Mouse (Mus musculus) midbrain, embryonic 12.5 days (tissue): ENCODE measurements around the gene Mrpl54. TPM values are rescaled to one million over a fixed set of nuclear protein-coding genes. Genes with fewer than 3 reads are reported as not detected.

Experiments used
- ATAC-seq: fragments of 200-750 bp; cut with Nextera tagmentation; 2 replicates; pipeline ENCODE4 v1.8.0; 2017; ENCODE audit warnings: low read depth, moderate TSS enrichment, moderate library complexity; ENCODE audit not compliant: low FRiP score
- H3K27ac ChIP-seq: fragments of 300-500 bp; sonication (generic); replicated peaks from 2 replicates; pipeline ENCODE4 v1.5.1; 2016; ENCODE audit warnings: mild to moderate bottlenecking
- H3K27me3 ChIP-seq: fragments of 300-500 bp; sonication (generic); 2 replicates; pipeline ENCODE4 v1.6.1; 2016; ENCODE audit warnings: mild to moderate bottlenecking
- H3K36me3 ChIP-seq: fragments of 300-500 bp; sonication (generic); 2 replicates; pipeline ENCODE4 v1.6.1; 2016
- H3K4me1 ChIP-seq: fragments of 300-500 bp; sonication (generic); 2 replicates; pipeline ENCODE4 v1.6.1; 2016
- H3K4me2 ChIP-seq: fragments of 300-500 bp; sonication (generic); replicated peaks from 2 replicates; pipeline ENCODE4 v1.6.1; 2016; ENCODE audit warnings: mild to moderate bottlenecking, moderate library complexity
- H3K4me3 ChIP-seq: fragments of 300-500 bp; sonication (generic); 2 replicates; pipeline ENCODE4 v1.5.1; 2016; ENCODE audit warnings: mild to moderate bottlenecking
- H3K9ac ChIP-seq: fragments of 300-500 bp; sonication (generic); replicated peaks from 2 replicates; pipeline ENCODE4 v1.6.1; 2016; ENCODE audit warnings: mild to moderate bottlenecking, moderate library complexity
- H3K9me3 ChIP-seq: fragments of 300-500 bp; sonication (generic); 2 replicates; pipeline ENCODE4 v1.6.1; 2016; ENCODE audit warnings: mild to moderate bottlenecking
- WGBS: fragments of 180-500 bp; shearing (Covaris S2); methylation state at CpG from one replicate; pipeline ENCODE4 v1.1.7; 2016; 5-methylcytosine and 5-hydroxymethylcytosine counted together
- polyA plus RNA-seq: library from polyadenylated mRNA; unstranded; fragments of >200 nt; fragmentation: Nextera tagmentation; extraction: Ambion mirVana; gene quantifications from 2 replicates; pipeline ENCODE4 v1.2.1, GENCODE M21; 2016

Mrpl54 gene
- polyA plus RNA-seq, 1 experiment from 2014 or later, result 168 TPM

GRCm38 (mm10) chr10:81252424-81253419, 14.0 kb downstream of the Mrpl54 start, which contains the start of gene Matk:
Gene Matk, plus strand, starts transcription at chr10:81252935.
- Histone ChIP-seq H3K4me2 (peak within 1 kb of the TSS; percentile 43), H3K9ac (peak within 1 kb of the TSS; percentile 28), H3K9me3 (no peaks in the 10 kb centered on the region), H3K4me1 (peaks cover 22% of the 10 kb centered on the region), H3K27ac (no peak within 1 kb of the TSS), H3K4me3 (peak within 1 kb of the TSS; percentile 19), H3K36me3 (0 out of 2 replicates have a peak, but pooled peaks cover 4% of the 10 kb centered on the region), H3K27me3 (peaks cover 86% of the 10 kb centered on the region)
- WGBS, result 8% methylated on average over 44 of the region's 44 CpGs
- peak; percentile 51 for ATAC-seq

- Histone ChIP-seq H3K9me3 (no peaks in the 10 kb centered on the region), H3K9ac (no peak overlapping the region), H3K36me3 (0 out of 2 replicates have a peak, but pooled peaks cover 4% of the 10 kb centered on the region), H3K4me1 (peaks cover 19% of the 10 kb centered on the region), H3K4me2 (no peak overlapping the region), H3K27me3 (peaks cover 63% of the 10 kb centered on the region), H3K27ac (no peak overlapping the region), H3K4me3 (no peak overlapping the region)
- no peak for ATAC-seq
- 85% methylated on average over 8 of the region's 8 CpGs for WGBS
Measured at GRCm38 (mm10) chr10:81249442-81249841, 17.3 kb downstream of the Mrpl54 start.

- H3K27me3 ChIP-seq, result peaks cover 61% of the 10 kb centered on the region
- ATAC-seq, result no peak
- H3K27ac ChIP-seq, result no peak overlapping the region
- no peak overlapping the region for H3K9ac ChIP-seq
- H3K4me1 ChIP-seq, result peaks cover 13% of the 10 kb centered on the region
- H3K36me3 ChIP-seq, result 0 out of 2 replicates have a peak, but pooled peaks cover 4% of the 10 kb centered on the region
- no peaks in the 10 kb centered on the region for H3K9me3 ChIP-seq
- no peak overlapping the region for H3K4me2 ChIP-seq
- 92% methylated on average over 2 of the region's 2 CpGs for WGBS
- no peak overlapping the region for H3K4me3 ChIP-seq
Measured at GRCm38 (mm10) chr10:81247804-81248203, 18.9 kb downstream of the Mrpl54 start.

- H3K9me3 ChIP-seq, result no peaks in the 10 kb centered on the region
- H3K27me3 ChIP-seq, result peaks cover 54% of the 10 kb centered on the region
- H3K9ac ChIP-seq, result no peak overlapping the region
- ATAC-seq, result no peak
- no peak overlapping the region for H3K4me3 ChIP-seq
- no peak overlapping the region for H3K4me2 ChIP-seq
- WGBS, result 78% methylated on average over 6 of the region's 6 CpGs
- peaks cover 5% of the 10 kb centered on the region for H3K4me1 ChIP-seq
- no peak overlapping the region for H3K27ac ChIP-seq
- 0 out of 2 replicates have a peak, but pooled peaks cover 4% of the 10 kb centered on the region for H3K36me3 ChIP-seq
Measured at GRCm38 (mm10) chr10:81245166-81245565, 21.6 kb downstream of the Mrpl54 start.

- 0 out of 2 replicates have a peak, but pooled peaks cover 4% of the 10 kb centered on the region for H3K36me3 ChIP-seq
- H3K9ac ChIP-seq, result no peak overlapping the region
- H3K9me3 ChIP-seq, result no peaks in the 10 kb centered on the region
- no peak overlapping the region for H3K4me2 ChIP-seq
- no peak overlapping the region for H3K4me3 ChIP-seq
- no peak overlapping the region for H3K27ac ChIP-seq
- peak; percentile 61 for ATAC-seq
- H3K4me1 ChIP-seq, result peaks cover 11% of the 10 kb centered on the region
- WGBS, result 9% methylated on average over 17 of the region's 17 CpGs
- peaks cover 60% of the 10 kb centered on the region for H3K27me3 ChIP-seq
Measured at GRCm38 (mm10) chr10:81244595-81244994, 22.1 kb downstream of the Mrpl54 start.

GRCm38 (mm10) chr10:81244146-81244545, 22.6 kb downstream of the Mrpl54 start:
- no peak overlapping the region for H3K4me3 ChIP-seq
- H3K4me1 ChIP-seq, result peaks cover 12% of the 10 kb centered on the region
- H3K9ac ChIP-seq, result no peak overlapping the region
- H3K27me3 ChIP-seq, result peaks cover 62% of the 10 kb centered on the region
- 79% methylated on average over 4 of the region's 4 CpGs for WGBS
- H3K27ac ChIP-seq, result no peak overlapping the region
- 0 out of 2 replicates have a peak, but pooled peaks cover 4% of the 10 kb centered on the region for H3K36me3 ChIP-seq
- H3K9me3 ChIP-seq, result no peaks in the 10 kb centered on the region
- peak; percentile 1; the same call in 1 of the 2 replicates for ATAC-seq
- H3K4me2 ChIP-seq, result no peak overlapping the region

- H3K4me2 ChIP-seq, result no peak overlapping the region
- no peak for ATAC-seq
- WGBS, result 92% methylated on average over 16 of the region's 16 CpGs
- H3K27me3 ChIP-seq, result peaks cover 55% of the 10 kb centered on the region
- no peak overlapping the region for H3K27ac ChIP-seq
- no peak overlapping the region for H3K9ac ChIP-seq
- no peak overlapping the region for H3K4me3 ChIP-seq
- H3K36me3 ChIP-seq, result no peaks in the 10 kb centered on the region
- no peaks in the 10 kb centered on the region for H3K9me3 ChIP-seq
- peaks cover 12% of the 10 kb centered on the region for H3K4me1 ChIP-seq
Measured at GRCm38 (mm10) chr10:81242021-81242420, 24.7 kb downstream of the Mrpl54 start.

- Histone ChIP-seq H3K9me3 (no peaks in the 10 kb centered on the region), H3K4me1 (peaks cover 12% of the 10 kb centered on the region), H3K36me3 (no peaks in the 10 kb centered on the region), H3K27ac (no peak overlapping the region), H3K4me2 (no peak overlapping the region), H3K9ac (no peak overlapping the region), H3K27me3 (peaks cover 56% of the 10 kb centered on the region), H3K4me3 (no peak overlapping the region)
- ATAC-seq, result no peak
- 25% methylated on average over 13 of the region's 13 CpGs for WGBS
Measured at GRCm38 (mm10) chr10:81240876-81241275, 25.9 kb downstream of the Mrpl54 start.

GRCm38 (mm10) chr10:81238618-81239017, 28.1 kb downstream of the Mrpl54 start:
- no peak for ATAC-seq
- no peak overlapping the region for H3K4me2 ChIP-seq
- peaks cover 11% of the 10 kb centered on the region for H3K4me1 ChIP-seq
- peaks cover 50% of the 10 kb centered on the region for H3K27me3 ChIP-seq
- no peaks in the 10 kb centered on the region for H3K9me3 ChIP-seq
- no peak overlapping the region for H3K4me3 ChIP-seq
- no peaks in the 10 kb centered on the region for H3K36me3 ChIP-seq
- 83% methylated on average over 2 of the region's 2 CpGs for WGBS
- H3K9ac ChIP-seq, result no peak overlapping the region
- H3K27ac ChIP-seq, result no peak overlapping the region

- H3K27me3 ChIP-seq, result peaks cover 42% of the 10 kb centered on the region
- no peaks in the 10 kb centered on the region for H3K9me3 ChIP-seq
- H3K4me3 ChIP-seq, result no peak overlapping the region
- ATAC-seq, result no peak
- no peak overlapping the region for H3K4me2 ChIP-seq
- H3K36me3 ChIP-seq, result no peaks in the 10 kb centered on the region
- H3K4me1 ChIP-seq, result peaks cover 22% of the 10 kb centered on the region
- no peak overlapping the region for H3K9ac ChIP-seq
- H3K27ac ChIP-seq, result 0 out of 2 replicates have a peak overlapping the region, but pooled peaks have one; percentile 15
- WGBS, result 84% methylated on average over 12 of the region's 12 CpGs
Measured at GRCm38 (mm10) chr10:81236471-81237268, 30.1 kb downstream of the Mrpl54 start.

- H3K4me3 ChIP-seq, result no peak overlapping the region
- no peak overlapping the region for H3K9ac ChIP-seq
- 84% methylated on average over 6 of the region's 6 CpGs for WGBS
- no peak overlapping the region for H3K4me2 ChIP-seq
- no peak overlapping the region for H3K27ac ChIP-seq
- H3K36me3 ChIP-seq, result no peaks in the 10 kb centered on the region
- peaks cover 28% of the 10 kb centered on the region for H3K27me3 ChIP-seq
- peaks cover 28% of the 10 kb centered on the region for H3K4me1 ChIP-seq
- no peaks in the 10 kb centered on the region for H3K9me3 ChIP-seq
- no peak for ATAC-seq
Measured at GRCm38 (mm10) chr10:81234206-81234605, 32.5 kb downstream of the Mrpl54 start.
